9 mouse cellular contexts compared by ENCODE assay signal in the genomic region with DNA sequence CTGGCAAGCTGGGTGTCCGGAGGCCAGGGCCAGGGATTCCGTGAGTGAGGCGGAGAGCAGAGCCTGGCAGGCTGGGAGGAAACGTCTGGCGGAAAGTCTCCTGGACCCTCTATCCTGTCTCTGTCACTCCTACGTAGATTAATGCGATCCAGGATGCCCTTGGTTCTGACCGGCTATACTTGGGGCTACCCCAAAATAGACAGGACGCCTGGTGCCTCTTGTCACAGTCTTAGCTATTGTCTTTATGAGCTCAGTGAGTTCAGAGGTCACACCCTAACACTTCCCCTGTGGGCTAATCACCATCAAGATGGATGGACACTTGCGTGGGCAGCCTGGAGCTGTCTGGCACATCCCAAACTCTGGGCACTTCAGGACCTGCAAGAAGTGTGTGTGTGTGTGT.
DNase-seq lines count a peak whose midpoint lies in the region; ATAC-seq and TF ChIP-seq lines count a peak whose summit lies in the region.
"Had no signal": no experiment of that assay in that cellular context is flagged by ENCODE, and none has a peak within 500 bp of the region (broad histone marks: within the 10 kb centered on the region; RNA-seq: fewer than 3 reads in every experiment).

No protein-coding gene starts in this region.

- no peak overlapping the region for H3K27ac ChIP-seq in limb, embryonic 11.5 days (replicated peaks; ENCODE audit: low read depth, low read length)
- no peak overlapping the region for H3K27ac ChIP-seq in limb, embryonic 10.5 days
- no peak overlapping the region for H3K27ac ChIP-seq in lung, postnatal 0 days (ENCODE audit: low read length)
- H3K27ac ChIP-seq: macrophage had no signal

- WGBS in limb, embryonic 11.5 days, result 66% methylated on average over 10 of the region's 10 CpGs
- 62% methylated on average over 10 of the region's 10 CpGs for WGBS in limb, embryonic 10.5 days
- 43% methylated on average over 10 of the region's 10 CpGs for WGBS in lung, postnatal 0 days

- H3K4me3 ChIP-seq in limb, embryonic 11.5 days (ENCODE audit: low read depth, low read length), result no peak overlapping the region
- no peak overlapping the region for H3K4me3 ChIP-seq in limb, embryonic 10.5 days
- no peak overlapping the region for H3K4me3 ChIP-seq in lung, postnatal 0 days (ENCODE audit: low read depth, low read length)

- ATAC-seq in limb, embryonic 11.5 days (ENCODE audit: insufficient number of reproducible peaks, low FRiP score, low TSS enrichment, low read depth), result 0 out of 2 replicates have a peak, but pooled peaks have one; percentile 54
- peak; percentile 88 for ATAC-seq in lung, postnatal 0 days

- TF ChIP-seq CTCF in lung, postnatal 0 days (IDR thresholded peaks at IDR 0.05), result no peak

- DNase-seq in limb, embryonic 11.5 days (ENCODE audit: low spot score), result no peak
- DNase-seq in limb, embryonic 10.5 days (ENCODE audit: low spot score), result no peak
- DNase-seq in heart, adult 18-20 months, result peak; percentile 35 to 67
- DNase-seq in kidney, adult 8-10 months, result peak; percentile 4 to 38
- DNase-seq in lung, postnatal 0 days (ENCODE audit: low spot score), result peak; percentile 63
- DNase-seq in left cerebral cortex, adult 11 months (ENCODE audit: low spot score), result no peak
- no peak for DNase-seq in left cerebral cortex, postnatal 4 days
- no peak for DNase-seq in cerebellum, adult 9-10 months

- no peak overlapping the region for H3K9ac ChIP-seq in limb, embryonic 11.5 days (ENCODE audit: low read length)
- H3K9ac ChIP-seq in lung, postnatal 0 days (replicated peaks; ENCODE audit: low read depth), result no peak overlapping the region

- H3K36me3 ChIP-seq in limb, embryonic 11.5 days (ENCODE audit: control insufficient read depth, insufficient read depth, low read length), result no peaks in the 10 kb centered on the region
- H3K36me3 ChIP-seq in limb, embryonic 10.5 days, result no peaks in the 10 kb centered on the region
- no peaks in the 10 kb centered on the region for H3K36me3 ChIP-seq in lung, postnatal 0 days (ENCODE audit: insufficient read depth, low read length)

- no peaks in the 10 kb centered on the region for H3K27me3 ChIP-seq in limb, embryonic 11.5 days (ENCODE audit: control insufficient read depth, insufficient read depth, low read length)
- peaks cover 36% of the 10 kb centered on the region for H3K27me3 ChIP-seq in limb, embryonic 10.5 days (ENCODE audit: low read depth, poor library complexity, severe bottlenecking)
- no peaks in the 10 kb centered on the region for H3K27me3 ChIP-seq in lung, postnatal 0 days (replicated peaks; ENCODE audit: insufficient read depth, low read length)

- intact Hi-C loops in left cerebral cortex, postnatal 4 days (cut with DNase I), result loop anchor here (5.0 to 10.0 kb wide), 2 partner anchors 1321 to 1524 kb away; no protein-coding TSS in a partner anchor

- no peaks in the 10 kb centered on the region for H3K9me3 ChIP-seq in limb, embryonic 11.5 days (ENCODE audit: control insufficient read depth, low read length)
- no peaks in the 10 kb centered on the region for H3K9me3 ChIP-seq in limb, embryonic 10.5 days (replicated peaks)
- H3K9me3 ChIP-seq in lung, postnatal 0 days (ENCODE audit: low read length), result no peaks in the 10 kb centered on the region

- TF ChIP-seq EP300 in lung, postnatal 0 days (IDR thresholded peaks at IDR 0.05), result peak; percentile 79

- 0 out of 2 replicates have a peak, but pooled peaks cover 5% of the 10 kb centered on the region for H3K4me1 ChIP-seq in limb, embryonic 11.5 days (ENCODE audit: control insufficient read depth, insufficient read depth, low read length)
- H3K4me1 ChIP-seq in limb, embryonic 10.5 days, result peaks cover 10% of the 10 kb centered on the region
- H3K4me1 ChIP-seq in lung, postnatal 0 days (ENCODE audit: insufficient read depth, low read depth, low read length), result peaks cover 9% of the 10 kb centered on the region; the same call in 1 of the 2 replicates

- no peak overlapping the region for H3K4me2 ChIP-seq in limb, embryonic 11.5 days (ENCODE audit: low read depth, severe bottlenecking)
- no peak overlapping the region for H3K4me2 ChIP-seq in lung, postnatal 0 days (replicated peaks; ENCODE audit: low read depth, low read length)

Comparison
In these comparisons a context has a peak if more than half of its experiments do, and no peak if none do; other contexts are left out.
1. DNase-seq: peak in heart, adult 18-20 months (2 of 2), kidney, adult 8-10 months (2 of 2) and lung, postnatal 0 days (single experiment); none in limb, embryonic 11.5 days (single experiment), limb, embryonic 10.5 days (single experiment), left cerebral cortex, adult 11 months (single experiment), left cerebral cortex, postnatal 4 days (single experiment) and cerebellum, adult 9-10 months (single experiment).